Mouse (Mus musculus) CD4-positive, CD25-positive, alpha-beta regulatory T cell, adult 2 months (primary cell): ENCODE data around the gene Fam169b.
A peak's percentile ranks its signal among the peaks of the same experiment; 100 is the strongest.
"Not testable (repeated sequence)": the region's sequence is repeated elsewhere in the genome, so short reads cannot be mapped to it uniquely, and the experiment has no call there.

Experiments used
- DNase-seq: peaks from one replicate; pipeline ENCODE4 v3.0.0-alpha.2; 2012; ENCODE audit warnings: low read depth, low spot score

The Fam169b gene

GRCm38 (mm10) chr7:68264028-68264453, 9.6 kb upstream of the Fam169b start, which contains the start of gene Pgpep1l:
Gene Pgpep1l, minus strand, starts transcription at chr7:68264233.
- DNase-seq, result peak; percentile 37

DNA sequence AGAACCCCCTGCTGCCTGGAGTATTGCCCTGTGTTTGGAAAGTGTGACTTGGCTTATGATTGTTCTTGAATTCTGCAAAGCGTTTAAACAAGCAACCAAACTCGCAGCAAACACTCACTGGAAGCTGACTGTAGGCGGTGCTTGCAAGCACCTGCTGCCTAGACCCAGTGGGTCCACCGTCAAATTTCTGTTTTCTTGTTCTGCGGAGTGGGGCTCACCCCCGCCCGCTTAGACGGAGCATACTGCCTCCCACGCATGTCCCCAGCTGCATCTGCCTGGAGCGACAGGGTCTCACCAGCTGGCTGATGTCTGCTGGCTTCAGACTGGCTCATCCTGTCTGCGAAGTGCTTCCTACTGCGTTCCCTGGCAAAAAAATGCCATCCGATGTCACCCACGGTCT, 9.1 kb upstream of the Fam169b start:
- peak; percentile 90 for DNase-seq

DNA sequence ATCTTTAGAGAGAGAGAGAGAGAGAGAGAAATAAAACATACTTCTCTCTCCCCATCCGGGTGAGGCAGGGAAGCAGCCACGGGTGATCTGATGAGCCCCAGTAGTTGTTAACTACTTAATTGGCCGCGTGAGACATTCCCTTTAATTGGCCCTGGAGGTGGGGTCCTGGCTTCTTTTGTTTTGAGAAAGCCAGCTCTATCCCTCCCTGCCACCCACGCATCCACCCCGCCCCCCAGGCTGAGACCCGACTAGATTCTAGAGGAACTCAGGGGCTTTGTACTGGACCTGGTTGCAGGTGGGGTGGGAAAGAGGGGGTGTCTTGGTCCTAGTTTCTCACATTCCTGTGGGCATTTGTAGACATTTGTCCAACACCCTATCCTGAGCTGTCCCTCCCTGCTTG, 8.2 kb upstream of the Fam169b start:
- peak; percentile 25 for DNase-seq

GRCm38 (mm10) chr7:68266691-68267090, 6.9 kb upstream of the Fam169b start:
- no peak for DNase-seq

DNA sequence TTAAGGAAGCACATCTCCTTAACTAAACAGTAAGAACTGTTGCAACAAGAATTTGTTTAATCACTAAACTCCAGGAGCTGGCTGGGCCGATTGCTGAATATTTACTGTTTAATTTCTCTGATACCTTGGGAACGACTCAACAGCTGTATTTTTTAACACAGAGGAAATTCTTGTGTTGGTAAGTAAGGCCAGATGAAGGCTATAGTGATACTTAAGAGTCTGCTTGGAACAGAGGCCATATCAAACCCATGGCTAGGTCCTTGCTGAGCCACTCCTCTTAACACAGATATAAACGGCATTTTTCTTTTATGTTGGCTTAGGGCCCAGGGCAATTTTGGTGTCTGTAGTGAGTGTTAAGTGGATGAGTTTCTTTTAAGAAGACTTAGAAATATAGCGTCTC, 3.1 kb upstream of the Fam169b start:
- DNase-seq, result no peak

DNA sequence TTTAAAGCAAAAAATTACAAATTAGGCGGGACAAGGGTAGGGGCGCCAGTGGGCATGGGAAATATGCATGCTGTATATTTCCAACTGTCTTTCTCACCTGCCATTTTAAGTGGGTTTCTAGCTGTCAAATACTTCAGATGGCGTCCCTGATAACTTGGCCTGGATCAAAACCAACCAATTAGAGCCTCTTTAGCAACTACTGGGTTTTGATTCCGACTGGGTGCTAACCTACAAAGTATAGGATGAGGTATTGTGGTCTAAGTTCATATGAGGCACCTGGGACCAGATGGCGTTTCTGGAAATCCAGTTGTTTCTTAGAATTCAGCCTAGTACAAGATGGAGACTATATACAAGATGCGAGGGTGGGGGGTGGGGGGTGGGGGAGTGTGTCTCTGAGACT, 1.8 kb upstream of the Fam169b start:
- DNase-seq, result peak; percentile 35

DNA sequence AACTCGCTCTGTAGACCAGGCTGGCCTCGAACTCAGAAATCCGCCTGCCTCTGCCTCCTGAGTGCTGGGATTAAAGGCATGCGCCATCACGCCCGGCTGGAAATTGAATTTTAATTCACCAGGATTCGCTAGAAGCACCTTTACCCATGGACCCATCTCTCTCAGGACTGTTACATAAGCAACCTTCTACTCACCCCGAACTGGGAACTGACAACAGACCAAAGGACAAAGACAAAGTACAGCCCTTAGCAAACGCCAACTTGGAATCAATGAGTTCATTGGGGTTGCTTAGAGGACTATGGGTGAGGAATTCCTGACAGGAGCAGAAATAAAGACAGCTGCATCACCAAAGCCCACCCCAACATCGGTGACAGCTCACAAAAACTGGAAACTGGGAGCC, 1.0 kb upstream of the Fam169b start:
- no peak for DNase-seq

- no peak for DNase-seq
These were observed 579 bp downstream of the Fam169b start for GRCm38 (mm10) chr7:68274218-68274617.

GRCm38 (mm10) chr7:68274951-68275350, 1.3 kb downstream of the Fam169b start:
- DNase-seq, result peak; percentile 51

DNA sequence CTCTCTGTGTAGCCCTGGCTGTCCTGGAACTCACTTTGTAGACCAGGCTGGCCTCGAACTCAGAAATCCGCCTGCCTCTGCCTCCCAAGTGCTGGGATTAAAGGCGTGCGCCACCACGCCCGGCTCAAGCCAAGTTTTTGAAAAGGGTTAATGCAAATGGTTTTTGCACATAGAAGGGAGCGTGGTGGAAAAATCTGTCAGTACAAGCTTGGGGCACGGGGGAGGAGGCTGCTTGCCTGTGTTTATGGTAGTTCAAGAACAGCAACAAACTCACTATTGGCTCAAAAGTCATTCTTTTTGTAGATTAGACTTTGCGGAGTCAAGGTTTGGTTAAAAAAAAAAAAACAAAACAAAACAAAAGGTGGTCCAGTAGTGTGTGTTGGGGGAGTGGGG, 1.8 kb downstream of the Fam169b start:
- DNase-seq, result not testable (repeated sequence)

DNA sequence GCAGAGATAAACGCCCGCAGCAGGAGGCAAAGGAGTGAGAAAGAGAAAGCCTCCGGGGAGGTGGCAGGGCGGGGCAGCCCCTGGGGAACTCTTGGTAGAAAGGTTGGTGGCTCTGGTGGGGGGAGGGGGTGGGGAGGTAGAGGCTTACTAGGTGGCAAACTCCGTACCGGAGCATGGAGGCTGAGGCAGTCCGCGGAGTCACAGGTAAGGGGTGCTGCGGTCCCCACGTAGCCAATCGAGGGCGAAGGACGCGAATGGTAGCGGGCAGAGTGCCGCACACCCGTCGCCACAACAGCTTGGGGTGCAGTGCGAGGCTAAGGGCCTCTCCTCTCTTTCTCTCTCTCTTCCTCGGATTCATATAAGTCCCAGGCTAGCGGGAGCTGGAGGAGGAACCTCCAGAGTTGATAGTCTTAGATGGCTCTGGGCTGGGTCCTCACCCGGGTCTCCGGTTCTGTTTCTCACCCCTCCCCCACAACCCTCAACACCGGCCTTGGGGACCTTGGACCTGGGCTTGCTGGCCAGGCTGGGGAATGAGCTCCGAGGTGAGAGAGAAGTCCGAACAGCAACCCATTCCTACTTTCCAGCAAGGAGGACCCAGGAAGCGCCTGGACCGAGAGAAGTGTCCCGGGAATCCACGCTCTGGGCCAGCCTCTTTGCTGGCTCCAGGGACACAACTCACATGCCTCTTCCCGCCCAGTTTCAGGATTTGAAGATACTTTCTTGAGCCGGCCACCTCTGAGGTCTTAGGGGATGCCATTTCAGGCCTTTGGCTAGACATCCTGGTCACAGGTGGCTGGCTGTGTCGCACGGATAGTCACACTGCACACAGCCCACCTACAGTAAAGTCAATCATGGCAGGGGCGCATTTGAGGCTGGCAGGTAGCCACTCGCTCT, 2.4 kb downstream of the Fam169b start:
- DNase-seq, result peak; percentile 91

DNA sequence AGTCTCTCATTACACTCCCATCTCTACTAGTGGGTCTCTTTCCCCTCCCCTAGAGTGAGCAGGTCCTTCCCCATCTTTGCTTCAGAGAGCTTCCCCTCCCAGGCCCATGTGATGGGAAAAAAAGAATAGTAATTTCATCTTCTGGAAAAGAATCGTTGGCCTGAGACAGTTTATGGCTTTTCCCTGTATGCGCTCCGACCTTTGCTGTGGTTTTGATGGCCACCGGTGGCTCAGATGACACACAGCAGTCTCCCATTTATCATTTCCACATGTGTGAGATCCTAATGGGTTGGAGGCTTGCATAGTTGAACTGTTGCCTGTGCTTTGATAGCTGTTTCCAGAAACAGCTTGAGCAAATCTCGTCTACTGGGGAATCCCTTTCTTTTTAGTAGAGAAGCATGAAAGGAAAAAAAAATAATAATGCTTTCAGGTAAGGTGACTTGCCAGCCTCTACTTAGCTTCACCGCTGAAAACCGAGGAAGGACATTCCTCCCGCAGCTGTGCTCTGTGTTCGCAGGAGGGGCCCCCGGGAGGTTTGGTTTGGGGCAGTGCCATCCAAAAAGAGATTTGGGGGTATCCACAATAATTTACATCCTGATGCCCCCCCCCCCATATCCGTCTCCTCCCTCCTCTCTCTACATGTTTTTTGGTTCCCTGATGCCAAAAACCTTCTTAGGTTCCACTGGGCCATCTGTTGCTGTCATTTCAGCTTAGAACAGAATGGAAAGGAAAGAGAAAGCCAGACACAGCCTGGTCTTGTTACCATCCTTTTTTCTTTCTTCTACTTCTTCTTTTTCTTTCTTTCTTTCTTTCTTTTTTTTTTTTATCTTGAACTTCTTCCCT, 3.6 kb downstream of the Fam169b start:
- peak; percentile 62 for DNase-seq

- DNase-seq, result no peak
These were observed 4.2 kb downstream of the Fam169b start for GRCm38 (mm10) chr7:68277897-68278270.

DNA sequence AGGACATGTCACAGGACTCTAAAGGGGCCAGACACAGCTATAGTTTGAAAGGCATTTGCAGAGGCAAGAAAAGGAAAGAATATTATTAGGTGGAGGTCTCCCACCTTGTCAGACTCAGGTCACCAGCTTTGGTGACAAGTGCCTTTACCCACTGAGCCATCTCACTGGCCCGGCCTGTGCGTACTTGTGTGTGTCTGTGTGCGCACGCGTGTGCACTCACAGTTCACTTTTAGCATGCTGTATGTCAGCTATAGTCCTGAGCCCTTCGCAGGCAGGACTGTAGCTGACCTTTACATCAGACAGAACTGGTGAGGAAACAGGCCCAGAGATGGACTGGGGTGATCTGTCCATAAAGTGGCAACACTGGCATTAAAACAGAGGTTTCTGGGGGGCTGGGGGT, 4.7 kb downstream of the Fam169b start:
- peak; percentile 67 for DNase-seq

DNA sequence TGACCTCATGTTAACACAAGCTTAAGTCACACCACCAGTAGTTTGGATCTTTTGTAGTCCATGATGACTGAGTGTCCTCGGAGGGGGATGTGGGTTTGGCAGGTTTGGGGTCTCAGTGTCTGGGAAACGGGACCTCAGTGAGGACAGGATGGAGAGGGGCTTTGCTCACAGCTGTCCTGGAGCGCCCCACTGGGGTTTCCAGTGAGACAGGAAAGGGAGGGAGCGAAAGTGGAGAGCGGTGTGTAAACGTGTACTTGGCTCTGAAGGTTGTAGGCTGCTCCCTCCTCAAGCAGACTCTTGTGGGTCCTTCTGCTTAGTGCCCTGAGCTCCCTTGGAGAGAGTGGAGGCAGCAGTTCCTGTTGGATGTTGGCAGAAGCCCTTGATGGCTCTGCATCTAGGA, 5.3 kb downstream of the Fam169b start:
- peak; percentile 70 for DNase-seq

GRCm38 (mm10) chr7:68279481-68279880, 5.8 kb downstream of the Fam169b start:
- peak; percentile 44 for DNase-seq

- peak; percentile 89 for DNase-seq
These were observed 6.8 kb downstream of the Fam169b start for GRCm38 (mm10) chr7:68280352-68280869.

DNA sequence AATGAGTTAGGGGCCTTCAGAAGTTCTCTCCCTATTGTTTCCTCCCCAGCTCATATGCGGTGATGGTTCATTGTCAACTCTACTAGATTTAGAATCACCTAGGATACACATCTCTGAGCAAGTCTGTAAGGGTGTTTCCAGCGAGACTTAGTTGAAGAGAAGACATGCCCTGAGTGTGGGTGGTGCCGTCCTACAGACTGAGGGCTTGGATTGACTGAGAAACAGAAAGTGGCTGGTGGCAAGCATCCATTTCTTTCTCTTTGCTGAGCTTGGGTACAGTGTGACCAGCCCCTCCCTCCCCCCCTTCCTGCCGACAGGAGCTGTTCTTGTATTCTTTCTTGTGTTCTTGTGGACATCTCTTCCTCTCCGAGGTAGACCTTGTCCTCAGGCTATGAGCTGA, 7.7 kb downstream of the Fam169b start:
- peak; percentile 87 for DNase-seq

GRCm38 (mm10) chr7:68282304-68283132, 8.9 kb downstream of the Fam169b start:
- DNase-seq, result peak; percentile 77

- not testable (repeated sequence) for DNase-seq
These were observed 9.5 kb downstream of the Fam169b start for GRCm38 (mm10) chr7:68283133-68283520.

DNA sequence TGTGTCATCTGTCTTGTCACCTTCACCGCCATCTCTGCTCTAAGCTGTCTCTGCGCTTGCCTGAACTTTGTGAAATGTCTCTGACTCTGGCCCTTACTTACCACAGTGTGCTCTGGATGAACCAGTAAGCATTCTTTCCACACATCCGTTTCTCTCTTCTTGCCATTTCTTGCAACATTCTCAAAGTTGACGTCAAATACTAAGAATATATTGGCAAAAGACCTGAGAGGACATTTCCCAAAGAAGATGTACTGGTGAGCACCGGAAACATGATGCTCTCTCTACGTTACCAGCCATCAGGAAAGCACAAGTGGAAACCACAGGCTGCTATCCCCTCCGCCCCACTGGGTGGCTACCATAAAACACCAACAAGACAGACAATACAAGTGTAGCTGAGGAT, 10.1 kb downstream of the Fam169b start:
- peak; percentile 86 for DNase-seq
